Mouse (Mus musculus): ENCODE results near the gene Ccdc93. TPM values are rescaled to one million over a fixed set of nuclear protein-coding genes. Genes with fewer than 3 reads are reported as not detected.

Ccdc93 gene
- total RNA-seq, 2 experiments from 2014 or later, result 17.2 to 25.1 TPM

Other genes starting within 250 kb of the Ccdc93 start
- 10 to 100 TPM; 55.7 to 56.0 TPM for gene Insig2, start 98.5 kb upstream of the Ccdc93 start, total RNA-seq (2021)
- gene Htr5b, start 97.4 kb downstream of the Ccdc93 start, total RNA-seq (2021), result 1 to 10 TPM; 1.4 to 2.9 TPM
- 10 to 100 TPM; 24.0 to 27.5 TPM for gene Ddx18, start 136.9 kb downstream of the Ccdc93 start, total RNA-seq (2021)

Data from left cerebral cortex, postnatal 36 days (tissue).